Mouse (Mus musculus) left cerebral cortex, postnatal 36 days (tissue): Measurements from ENCODE around the gene Clec2e. TPM values are rescaled to one million over a fixed set of nuclear protein-coding genes. Genes with fewer than 3 reads are reported as not detected.

Experiments
- DNase-seq, 2 experiments: peaks; one replicate each; pipeline ENCODE4 v3.0.0; 2021 to 2022; ENCODE audit warnings: low spot score in 2 of 2, mixed read lengths in 1 of 2
- intact Hi-C: fragments of 180-260 bp; cut with DNase I; formaldehyde crosslinking; loops from one replicate; pipeline ENCODE4 v1.15.1; 2025
- total RNA-seq, 2 experiments: library from RNA; stranded (reverse); gene quantifications; 2 replicates each; pipeline ENCODE4 v1.2.3; 2021

Clec2e gene
- total RNA-seq, 2 experiments from 2014 or later = not detected

DNA sequence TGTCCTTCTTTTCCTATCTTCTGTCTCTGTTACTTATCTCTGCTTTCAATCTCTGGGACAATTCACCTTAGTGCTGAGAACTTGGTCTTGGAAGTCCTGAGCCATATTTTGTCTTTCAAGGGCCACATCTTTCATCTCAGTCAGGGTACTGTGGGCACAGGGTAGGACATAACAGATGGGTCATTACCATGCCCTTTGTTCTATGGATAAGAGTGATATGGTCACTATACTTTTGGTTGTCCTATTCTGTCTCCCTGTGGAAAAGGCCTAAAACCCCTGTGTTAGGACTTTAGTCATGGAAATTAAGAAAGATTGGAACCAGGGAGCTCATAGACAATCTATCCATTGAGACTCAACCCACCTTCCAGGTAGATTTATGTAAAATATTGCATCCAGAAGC is 34.2 kb downstream of the Clec2e start:
- DNase-seq = no peak
- intact Hi-C loops = no loop called here

- intact Hi-C loops = no loop called here
- DNase-seq = no peak
Measured at GRCm38 (mm10) chr6:129065857-129066256, 34.9 kb downstream of the Clec2e start.

DNA sequence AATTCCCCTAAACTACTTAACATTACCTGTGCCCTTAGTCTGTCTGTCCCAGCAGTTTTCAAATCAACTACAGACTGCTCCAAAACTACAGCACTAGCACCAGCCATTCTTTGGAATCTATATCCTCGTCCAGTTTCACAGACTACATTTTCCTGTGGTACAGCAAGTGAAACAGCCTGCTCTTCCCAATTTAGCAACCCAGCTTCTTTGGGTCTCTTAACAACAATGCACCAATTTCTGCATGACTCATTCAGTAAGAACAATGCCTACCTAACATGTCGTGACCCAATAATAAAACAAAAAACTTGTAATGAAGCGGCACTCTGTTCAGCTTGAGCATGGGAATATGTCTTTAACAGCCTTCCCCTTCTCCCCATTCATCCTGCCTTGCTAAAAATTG is 35.3 kb downstream of the Clec2e start:
- intact Hi-C loops = no loop called here

DNA sequence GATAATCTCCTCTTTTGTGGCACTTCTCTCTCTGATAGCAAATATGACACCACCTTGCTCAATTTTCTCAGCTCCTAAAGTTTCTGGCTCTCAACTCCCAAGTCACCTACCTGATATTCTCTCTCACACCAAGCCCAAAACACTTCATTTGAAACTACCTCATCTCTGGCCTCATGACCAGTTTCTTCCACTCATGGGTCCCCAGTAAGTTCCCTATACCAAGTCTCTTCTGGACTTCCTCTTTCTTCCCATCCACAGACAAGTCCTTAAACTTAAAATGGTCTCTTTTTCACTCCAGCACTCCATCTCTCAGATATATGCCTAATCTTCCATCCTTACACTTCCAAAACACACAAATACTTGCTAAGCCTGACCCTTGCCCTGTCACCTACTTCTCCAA is 42.7 kb downstream of the Clec2e start:
- intact Hi-C loops = no loop called here
- no peak for DNase-seq

More for the DNA sequence above, 35.3 kb downstream of the Clec2e start:
- no peak for DNase-seq

DNA sequence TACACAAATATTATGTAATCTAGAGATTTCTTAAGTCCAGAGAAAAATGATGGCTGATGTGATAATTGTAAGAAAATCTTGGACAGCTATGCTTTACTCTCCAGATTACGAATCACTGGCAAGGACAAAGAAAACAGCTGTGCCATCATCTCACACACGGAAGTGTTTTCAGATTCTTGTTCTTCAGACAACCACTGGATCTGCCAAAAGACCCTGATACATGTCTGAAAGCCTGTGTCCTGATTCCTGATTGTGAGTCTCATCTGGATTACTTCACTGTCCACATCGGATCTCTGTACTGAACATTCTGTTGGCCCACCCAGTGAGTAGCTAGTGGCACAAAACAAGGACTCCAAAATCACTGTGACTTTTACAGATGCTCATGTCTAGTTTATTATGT is 44.5 kb downstream of the Clec2e start:
- intact Hi-C loops = no loop called here
- no peak for DNase-seq

DNA sequence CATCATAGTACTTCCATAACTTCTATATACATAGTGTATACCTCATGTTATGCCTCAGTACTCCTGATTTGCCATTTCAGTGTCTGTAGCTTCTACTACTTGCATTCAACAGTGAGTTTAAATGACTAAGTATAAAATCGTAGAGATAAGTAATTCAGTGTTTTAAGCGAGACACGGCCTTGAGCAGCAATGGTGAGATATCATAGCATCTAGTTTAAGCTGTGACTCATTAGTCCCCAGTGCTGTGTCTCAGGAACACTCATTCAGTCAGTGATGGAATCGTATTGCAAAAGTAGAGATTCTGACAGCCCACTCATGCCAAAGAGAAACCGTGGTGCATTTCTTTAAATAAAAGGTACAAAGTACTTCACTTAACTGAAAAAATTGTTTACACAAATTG is 49.0 kb downstream of the Clec2e start:
- no peak for DNase-seq
- intact Hi-C loops = no loop called here

DNA sequence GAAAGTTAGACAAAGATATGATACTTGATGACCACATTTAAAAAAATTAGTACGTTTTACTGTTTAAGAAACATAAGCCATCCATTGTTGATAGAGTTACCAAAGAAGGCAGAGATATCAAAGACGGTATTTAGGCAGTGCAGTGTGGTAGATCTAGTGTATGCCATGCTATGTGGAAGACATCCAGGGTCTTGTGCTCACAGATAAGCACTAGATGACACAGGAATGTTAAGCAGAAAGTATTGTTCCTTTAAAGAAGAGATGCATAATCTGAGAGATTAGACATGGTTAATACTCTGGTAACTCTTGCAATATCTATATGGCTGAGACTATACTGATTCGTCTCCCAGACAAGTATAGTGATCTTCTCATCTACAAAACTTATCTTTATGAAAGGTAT is 49.6 kb downstream of the Clec2e start:
- DNase-seq = no peak
- intact Hi-C loops = no loop called here

DNA sequence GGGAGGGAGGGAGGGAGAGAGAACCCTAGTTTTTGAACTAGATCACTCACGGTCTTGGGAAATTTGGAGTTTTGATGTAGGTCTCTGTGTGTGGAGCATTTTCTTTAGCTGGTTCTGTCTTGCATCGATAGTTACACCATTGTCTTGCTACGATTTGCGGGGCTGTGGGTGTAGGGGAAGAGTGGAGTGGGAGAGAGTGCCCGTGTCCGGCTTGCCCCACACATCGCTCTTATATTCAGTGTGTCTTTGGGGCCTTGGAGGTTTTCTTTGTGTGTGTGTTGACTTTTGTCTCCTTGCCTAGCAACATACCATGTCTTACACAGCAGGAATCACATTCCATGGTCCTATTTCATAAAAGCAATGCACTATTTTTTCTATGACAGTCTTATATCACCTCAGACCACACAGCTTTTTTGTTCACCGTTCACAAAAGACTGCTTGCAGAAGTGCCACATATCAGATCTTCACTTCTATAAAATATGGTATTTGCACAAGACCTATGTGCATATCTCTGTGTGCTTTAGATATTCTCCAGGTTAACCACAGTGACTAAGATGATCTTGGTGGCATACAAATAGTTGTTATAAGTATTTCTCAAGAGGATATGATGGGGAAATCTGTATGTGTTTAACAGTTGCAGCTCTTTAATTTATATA is 51.0 kb downstream of the Clec2e start:
- intact Hi-C loops = no loop called here
- DNase-seq = no peak

GRCm38 (mm10) chr6:129048857-129049473 is 51.7 kb downstream of the Clec2e start:
- intact Hi-C loops = no loop called here
- peak in 1 of 2 experiments; percentile 5 for DNase-seq

GRCm38 (mm10) chr6:129048381-129048780 is 52.3 kb downstream of the Clec2e start:
- intact Hi-C loops = no loop called here
- DNase-seq = no peak

DNA sequence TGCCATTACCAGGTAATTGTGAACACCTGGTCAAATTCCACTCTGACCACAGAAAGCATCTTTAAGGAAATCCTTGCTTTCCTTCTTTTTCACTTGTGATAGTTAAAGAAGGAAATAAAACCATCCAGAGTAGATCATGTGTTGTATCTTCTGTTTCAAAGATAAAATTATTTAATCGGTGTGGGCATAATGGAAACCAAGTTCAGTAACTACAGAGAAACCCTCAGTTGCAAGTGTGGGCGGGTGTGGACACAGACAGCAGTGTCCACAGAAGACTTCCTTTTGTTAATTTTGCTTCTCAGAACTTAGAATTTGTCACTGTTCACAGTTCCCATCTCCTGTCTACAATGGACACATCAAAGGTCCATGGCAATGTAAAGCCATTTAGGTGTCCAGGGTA is 55.1 kb downstream of the Clec2e start, which contains the start of gene Klrb1f:
Gene Klrb1f, plus strand, starts transcription at position 301 of the 400 bp plus-strand sequence.
- DNase-seq = no peak
- intact Hi-C loops = no loop called here

DNA sequence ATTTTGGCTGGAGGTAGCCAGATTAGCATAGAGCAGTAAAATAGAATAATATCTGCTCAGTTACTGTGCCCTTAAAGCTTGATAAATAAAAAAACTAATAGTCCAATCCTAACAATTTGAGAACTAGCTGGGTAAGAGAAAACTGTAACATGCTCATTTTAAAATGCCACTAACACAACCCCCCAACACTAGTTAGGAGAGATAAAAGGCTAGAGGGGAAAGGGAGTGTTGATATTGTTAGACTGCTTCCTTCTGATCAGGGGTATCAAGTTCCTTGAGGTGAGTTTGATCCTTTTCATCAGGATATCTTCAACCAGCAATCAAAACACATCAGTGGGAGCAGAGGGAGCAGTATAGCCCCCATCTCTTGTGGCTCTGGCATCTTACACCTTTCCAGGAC is 58.2 kb downstream of the Clec2e start:
- DNase-seq = no peak
- intact Hi-C loops = no loop called here

Other genes with a start within 250 kb of the Clec2e start
- not detected for gene Clec2i, start 213.3 kb downstream of the Clec2e start, total RNA-seq
- 1 to 10 TPM; 1.3 to 1.4 TPM for gene BC035044, start 209.8 kb downstream of the Clec2e start, total RNA-seq
- gene Clec2g, start 166.5 kb downstream of the Clec2e start, total RNA-seq = under 1 TPM in 1 of 2 experiments, not detected in 1; 0.76 TPM
- gene Klrb1f, start 55.0 kb downstream of the Clec2e start, total RNA-seq = not detected
- gene Clec2d, start 79.7 kb upstream of the Clec2e start, total RNA-seq = 1 to 10 TPM; 6.4 to 8.4 TPM
- gene Cd69, start 174.5 kb upstream of the Clec2e start, total RNA-seq = not detected
- gene 4922502D21Rik, start 230.9 kb upstream of the Clec2e start, total RNA-seq = not detected
- gene Clec12a, start 241.8 kb upstream of the Clec2e start, total RNA-seq = under 1 TPM in 1 of 2 experiments, not detected in 1; 0.25 TPM